ENCODE assay signal across 10 mouse cellular contexts in the genomic region with DNA sequence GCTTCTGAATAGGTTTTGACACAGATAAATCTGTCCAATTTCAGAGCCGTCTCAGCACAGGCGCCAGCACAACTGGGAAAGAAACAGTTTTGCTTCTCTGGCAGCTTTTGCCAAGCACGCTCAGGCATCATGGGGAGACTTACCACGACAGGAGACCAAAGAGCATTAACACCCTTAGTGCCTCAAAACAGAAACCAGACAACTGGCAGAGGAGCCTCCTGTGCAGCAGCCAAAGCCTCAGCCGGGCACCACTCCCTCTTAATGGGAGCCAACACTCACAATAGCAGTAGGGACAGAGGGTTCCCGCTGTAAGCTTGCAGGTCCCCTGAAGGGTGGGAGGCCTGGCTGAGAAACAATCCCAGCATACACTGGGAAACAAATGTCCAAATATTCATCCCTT. TPM values are rescaled to one million over a fixed set of nuclear protein-coding genes. Genes with fewer than 3 reads are reported as not detected.
DNase-seq lines count a peak whose midpoint lies in the region; ATAC-seq and TF ChIP-seq lines count a peak whose summit lies in the region.
"Had no signal": no experiment of that assay in that cellular context is flagged by ENCODE, and none has a peak within 500 bp of the region (broad histone marks: within the 10 kb centered on the region; RNA-seq: fewer than 3 reads in every experiment).

No protein-coding gene starts in this region.

- WGBS in hindbrain, embryonic 10.5 days, result 66% methylated on average over 6 of the region's 6 CpGs
- 53% methylated on average over 6 of the region's 6 CpGs for WGBS in hindbrain, embryonic 12.5 days
- 35% methylated on average over 6 of the region's 6 CpGs for WGBS in neural tube, embryonic 15.5 days
- WGBS in hindbrain, postnatal 0 days, result 26% methylated on average over 6 of the region's 6 CpGs

- no peak for ATAC-seq in hindbrain, embryonic 12.5 days (ENCODE audit: low FRiP score)
- ATAC-seq in neural tube, embryonic 15.5 days (ENCODE audit: low FRiP score), result no peak
- ATAC-seq in hindbrain, postnatal 0 days, result no peak

- H3K9me3 ChIP-seq in hindbrain, embryonic 10.5 days, result no peaks in the 10 kb centered on the region
- no peaks in the 10 kb centered on the region for H3K9me3 ChIP-seq in hindbrain, embryonic 12.5 days (replicated peaks)
- no peaks in the 10 kb centered on the region for H3K9me3 ChIP-seq in neural tube, embryonic 15.5 days (replicated peaks)
- no peaks in the 10 kb centered on the region for H3K9me3 ChIP-seq in hindbrain, postnatal 0 days (ENCODE audit: low read length)
- H3K9me3 ChIP-seq: lung, embryonic 15.5 days had no signal

- no peak for DNase-seq in hindbrain, embryonic 10.5 days (ENCODE audit: low spot score)
- no peak for DNase-seq in neural tube, embryonic 10.5 days (ENCODE audit: extremely low spot score, low spot score)
- peak; percentile 42 for DNase-seq in gastrocnemius, postnatal 14 days
- DNase-seq in hindbrain, postnatal 0 days (ENCODE audit: low spot score), result peak; percentile 66
- DNase-seq in adrenal gland, adult 18-20 months (ENCODE audit: low spot score in 2 of 2), result no peak
- DNase-seq in thymus, postnatal 14 days, result no peak

- no peak overlapping the region for H3K9ac ChIP-seq in hindbrain, embryonic 12.5 days
- no peak overlapping the region for H3K9ac ChIP-seq in neural tube, embryonic 15.5 days (replicated peaks)
- H3K9ac ChIP-seq in hindbrain, postnatal 0 days (replicated peaks; ENCODE audit: low read length), result no peak overlapping the region
- H3K9ac ChIP-seq: lung, embryonic 15.5 days had no signal

- H3K27ac ChIP-seq in hindbrain, embryonic 10.5 days, result peak overlapping the region; percentile 12; the same call in 1 of the 2 replicates
- H3K27ac ChIP-seq in hindbrain, embryonic 12.5 days, result no peak overlapping the region
- H3K27ac ChIP-seq in neural tube, embryonic 15.5 days (replicated peaks), result 0 out of 2 replicates have a peak overlapping the region, but pooled peaks have one; percentile 1
- H3K27ac ChIP-seq in hindbrain, postnatal 0 days, result peak overlapping the region; percentile 29; the same call in 1 of the 2 replicates
- H3K27ac ChIP-seq: layer of hippocampus, adult 2 months; lung, embryonic 15.5 days had no signal

- H3K4me3 ChIP-seq in hindbrain, embryonic 10.5 days, result no peak overlapping the region
- no peak overlapping the region for H3K4me3 ChIP-seq in hindbrain, embryonic 12.5 days
- no peak overlapping the region for H3K4me3 ChIP-seq in neural tube, embryonic 15.5 days (replicated peaks)
- no peak overlapping the region for H3K4me3 ChIP-seq in hindbrain, postnatal 0 days (ENCODE audit: low read length)
- H3K4me3 ChIP-seq: layer of hippocampus, adult 2 months; lung, embryonic 15.5 days had no signal

- H3K27me3 ChIP-seq in hindbrain, embryonic 10.5 days (ENCODE audit: insufficient read depth, poor library complexity, severe bottlenecking), result no peaks in the 10 kb centered on the region
- no peaks in the 10 kb centered on the region for H3K27me3 ChIP-seq in hindbrain, embryonic 12.5 days
- no peaks in the 10 kb centered on the region for H3K27me3 ChIP-seq in neural tube, embryonic 15.5 days (replicated peaks)
- no peaks in the 10 kb centered on the region for H3K27me3 ChIP-seq in hindbrain, postnatal 0 days (ENCODE audit: insufficient read depth, low read length)
- H3K27me3 ChIP-seq: lung, embryonic 15.5 days had no signal

- intact Hi-C loops in gastrocnemius, postnatal 14 days (cut with DNase I; ENCODE audit: low total_unique reads), result no loop called here

- no peaks in the 10 kb centered on the region for H3K36me3 ChIP-seq in hindbrain, embryonic 10.5 days
- H3K36me3 ChIP-seq in hindbrain, embryonic 12.5 days, result no peaks in the 10 kb centered on the region
- no peaks in the 10 kb centered on the region for H3K36me3 ChIP-seq in neural tube, embryonic 15.5 days
- no peaks in the 10 kb centered on the region for H3K36me3 ChIP-seq in hindbrain, postnatal 0 days (ENCODE audit: insufficient read depth, low read length)
- H3K36me3 ChIP-seq: lung, embryonic 15.5 days had no signal

- no peak for TF ChIP-seq CTCF in hindbrain, postnatal 0 days (IDR thresholded peaks at IDR 0.05; ENCODE audit: low read depth)

- H3K4me2 ChIP-seq in hindbrain, embryonic 12.5 days (replicated peaks), result no peak overlapping the region
- H3K4me2 ChIP-seq in neural tube, embryonic 15.5 days, result no peak overlapping the region
- no peak overlapping the region for H3K4me2 ChIP-seq in hindbrain, postnatal 0 days (ENCODE audit: low read depth, low read length)
- H3K4me2 ChIP-seq: lung, embryonic 15.5 days had no signal

- peaks cover 13% of the 10 kb centered on the region for H3K4me1 ChIP-seq in hindbrain, embryonic 10.5 days (replicated peaks)
- 0 out of 2 replicates have a peak, but pooled peaks cover 2% of the 10 kb centered on the region for H3K4me1 ChIP-seq in hindbrain, embryonic 12.5 days
- H3K4me1 ChIP-seq in neural tube, embryonic 15.5 days, result 0 out of 2 replicates have a peak, but pooled peaks cover 15% of the 10 kb centered on the region
- H3K4me1 ChIP-seq in hindbrain, postnatal 0 days (ENCODE audit: insufficient read depth, low read length), result 0 out of 2 replicates have a peak, but pooled peaks cover 8% of the 10 kb centered on the region
- H3K4me1 ChIP-seq: lung, embryonic 15.5 days had no signal

RNA-seq across cellular contexts. Expression of a gene that starts 56.5 kb away (rescaled TPM):
- 12.2 and 15.2 TPM in 2 replicates for polyA plus RNA-seq in hindbrain, embryonic 10.5 days (2016; fragmentation: Nextera tagmentation; extraction: Ambion mirVana)
- 50.6 and 53.0 TPM in 2 replicates for polyA plus RNA-seq in hindbrain, embryonic 12.5 days (2016; fragmentation: Nextera tagmentation; extraction: Ambion mirVana)
- polyA plus RNA-seq in neural tube, embryonic 15.5 days (2015; fragmentation: Nextera tagmentation; extraction: Ambion mirVana), result 22.2 and 25.0 TPM in 2 replicates
- total RNA-seq in gastrocnemius, postnatal 14 days (2021), result 10 to 100 TPM in 1 of 2 experiments, 1 to 10 TPM in 1; 8.1 to 12.1 TPM
- 40.8 and 54.3 TPM in 2 replicates for total RNA-seq in hindbrain, postnatal 0 days (2014; rRNA removed)
- polyA plus RNA-seq in hindbrain, postnatal 0 days (2015; fragmentation: Nextera tagmentation; extraction: Ambion mirVana), result 11.2 and 12.7 TPM in 2 replicates
- total RNA-seq in adrenal gland, adult 18-20 months (2021), result 10 to 100 TPM; 14.0 to 14.9 TPM

Comparison
In these comparisons a context has a peak if more than half of its experiments do, and no peak if none do; other contexts are left out.
1. DNase-seq: peak in gastrocnemius, postnatal 14 days (single experiment) and hindbrain, postnatal 0 days (single experiment); none in hindbrain, embryonic 10.5 days (single experiment), neural tube, embryonic 10.5 days (single experiment), adrenal gland, adult 18-20 months (0 of 2) and thymus, postnatal 14 days (single experiment).